Mouse (Mus musculus) limb, embryonic 14.5 days (tissue): Measurements from ENCODE around the gene Sacm1l. TPM values are rescaled to one million over a fixed set of nuclear protein-coding genes. Genes with fewer than 3 reads are reported as not detected.

Experiments used
- ATAC-seq: fragments of 200-750 bp; cut with Nextera tagmentation; 2 replicates; pipeline ENCODE4 v1.8.0; 2017; ENCODE audit warnings: low read depth, moderate number of reproducible peaks, moderate TSS enrichment; ENCODE audit not compliant: low FRiP score
- DNase-seq: peaks from one replicate; pipeline ENCODE4 v3.0.0-alpha.2; 2015; ENCODE audit warnings: low spot score
- H3K27ac ChIP-seq: fragments of 300-500 bp; sonication (generic); replicated peaks from 2 replicates; pipeline ENCODE4 v1.5.1; 2014; ENCODE audit warnings: low read depth, mild to moderate bottlenecking, low read length, moderate library complexity, mixed read lengths
- H3K27me3 ChIP-seq: fragments of 300-500 bp; sonication (generic); 2 replicates; pipeline ENCODE4 v1.6.1; 2014; ENCODE audit warnings: low read length, mixed read lengths; ENCODE audit not compliant: control insufficient read depth, insufficient read depth
- H3K36me3 ChIP-seq: fragments of 300-500 bp; sonication (generic); 2 replicates; pipeline ENCODE4 v1.6.1; 2014; ENCODE audit warnings: mild to moderate bottlenecking, low read length, moderate library complexity, mixed read lengths; ENCODE audit not compliant: control insufficient read depth, insufficient read depth
- H3K4me1 ChIP-seq: fragments of 300-500 bp; sonication (generic); 2 replicates; pipeline ENCODE4 v1.6.1; 2014; ENCODE audit warnings: antibody characterized with exemption, low read length, mixed read lengths; ENCODE audit not compliant: control insufficient read depth, insufficient read depth
- H3K4me2 ChIP-seq: fragments of 300-500 bp; sonication (generic); replicated peaks from 2 replicates; pipeline ENCODE4 v1.6.1; 2014; ENCODE audit warnings: low read depth, mild to moderate bottlenecking, low read length, moderate library complexity; ENCODE audit not compliant: severe bottlenecking
- H3K4me3 ChIP-seq: fragments of 300-500 bp; sonication (generic); replicated peaks from 2 replicates; pipeline ENCODE4 v1.5.1; 2014; ENCODE audit warnings: low read length
- H3K9ac ChIP-seq: fragments of 300-500 bp; sonication (generic); 2 replicates; pipeline ENCODE4 v1.6.1; 2014; ENCODE audit warnings: mild to moderate bottlenecking, low read depth, low read length, moderate library complexity; ENCODE audit not compliant: severe bottlenecking
- H3K9me3 ChIP-seq: fragments of 300-500 bp; sonication (generic); 2 replicates; pipeline ENCODE4 v1.6.1; 2016; ENCODE audit warnings: low read length; ENCODE audit not compliant: control insufficient read depth
- POLR2A ChIP-seq: fragments of 200-500 bp; IDR thresholded peaks from 2 replicates; pipeline ENCODE4 v1.8.0; 2012; ENCODE audit warnings: inconsistent platforms, mild to moderate bottlenecking, moderate library complexity, borderline replicate concordance; ENCODE audit not compliant: insufficient read depth, insufficient read length; ENCODE audit errors: extremely low read depth
- WGBS: fragments of 180-500 bp; shearing (Covaris S2); extraction: QIAGEN DNeasy Blood & Tissue Kit; methylation state at CpG from one replicate; pipeline ENCODE4 v1.1.7; 2014; 5-methylcytosine and 5-hydroxymethylcytosine counted together
- polyA plus RNA-seq, 2 experiments: library from polyadenylated mRNA; depleted of rRNA in 1 of 2; stranded (reverse) in 1 of 2; unstranded in 1 of 2; fragments of >200 nt; fragmentation: Nextera tagmentation in 1 of 2; extraction: Ambion mirVana in 1 of 2; gene quantifications; 2 replicates each; pipeline versions ENCODE4 v1.2.1 to v1.2.3; 2012 to 2014

The Sacm1l gene
- polyA plus RNA-seq, 2 experiments, result 25.2 to 50.2 TPM

- WGBS, result 80% methylated on average over 10 of the region's 10 CpGs
- H3K36me3 ChIP-seq, result peaks cover 48% of the 10 kb centered on the region
- no peaks in the 10 kb centered on the region for H3K4me1 ChIP-seq
- no peaks in the 10 kb centered on the region for H3K9me3 ChIP-seq
- DNase-seq, result no peak
- H3K9ac ChIP-seq, result no peak overlapping the region
- H3K4me3 ChIP-seq, result no peak overlapping the region
- no peaks in the 10 kb centered on the region for H3K27me3 ChIP-seq
- no peak overlapping the region for H3K27ac ChIP-seq
- TF ChIP-seq POLR2A, result no peak
- ATAC-seq, result no peak
- no peak overlapping the region for H3K4me2 ChIP-seq
Measured at GRCm38 (mm10) chr9:123577360-123578192, 48.0 kb downstream of the Sacm1l start.

GRCm38 (mm10) chr9:123589240-123589910, 59.8 kb downstream of the Sacm1l start:
- H3K9me3 ChIP-seq, result no peaks in the 10 kb centered on the region
- 92% methylated on average over 7 of the region's 7 CpGs for WGBS
- ATAC-seq (no peak), DNase-seq (no peak)
- H3K4me2 ChIP-seq, result no peak overlapping the region
- no peak for TF ChIP-seq POLR2A
- H3K4me3 ChIP-seq, result no peak overlapping the region
- no peak overlapping the region for H3K9ac ChIP-seq
- H3K36me3 ChIP-seq, result peaks cover 43% of the 10 kb centered on the region
- H3K4me1 ChIP-seq, result no peaks in the 10 kb centered on the region
- no peaks in the 10 kb centered on the region for H3K27me3 ChIP-seq
- H3K27ac ChIP-seq, result no peak overlapping the region

DNA sequence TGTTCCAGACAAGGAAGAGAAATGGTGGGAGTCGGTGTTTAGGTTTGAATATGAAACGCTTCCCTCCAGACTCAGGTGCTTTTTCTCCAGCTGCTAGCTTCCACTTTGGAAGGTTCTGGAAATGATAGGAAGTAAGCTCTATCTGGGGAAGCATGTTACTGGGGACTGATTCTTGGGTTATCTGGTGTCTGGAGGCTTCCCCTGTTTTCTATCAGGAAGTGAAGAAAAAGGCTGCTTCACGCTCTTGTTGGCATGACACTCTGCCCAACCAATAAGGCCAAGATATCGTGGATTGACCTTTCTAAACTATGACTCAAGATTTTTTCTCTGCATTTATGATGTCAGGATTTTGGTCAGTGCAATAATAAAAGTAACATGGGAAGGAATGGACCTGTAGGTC, 65.6 kb downstream of the Sacm1l start:
- TF ChIP-seq POLR2A, result no peak
- ATAC-seq (no peak), DNase-seq (no peak)
- 96% methylated on average over 4 of the region's 4 CpGs for WGBS
- Histone ChIP-seq H3K9me3 (no peaks in the 10 kb centered on the region), H3K9ac (no peak overlapping the region), H3K36me3 (peaks cover 20% of the 10 kb centered on the region), H3K27ac (no peak overlapping the region), H3K27me3 (no peaks in the 10 kb centered on the region), H3K4me3 (no peak overlapping the region), H3K4me2 (no peak overlapping the region), H3K4me1 (no peaks in the 10 kb centered on the region)

GRCm38 (mm10) chr9:123596910-123597309, 67.4 kb downstream of the Sacm1l start:
- H3K4me1 ChIP-seq, result no peaks in the 10 kb centered on the region
- H3K9me3 ChIP-seq, result no peaks in the 10 kb centered on the region
- no peaks in the 10 kb centered on the region for H3K27me3 ChIP-seq
- H3K27ac ChIP-seq, result no peak overlapping the region
- no peak for TF ChIP-seq POLR2A
- WGBS, result 91% methylated on average over 2 of the region's 2 CpGs
- no peak for ATAC-seq
- DNase-seq, result no peak
- no peak overlapping the region for H3K4me2 ChIP-seq
- H3K4me3 ChIP-seq, result no peak overlapping the region
- H3K9ac ChIP-seq, result no peak overlapping the region
- peaks cover 13% of the 10 kb centered on the region for H3K36me3 ChIP-seq

DNA sequence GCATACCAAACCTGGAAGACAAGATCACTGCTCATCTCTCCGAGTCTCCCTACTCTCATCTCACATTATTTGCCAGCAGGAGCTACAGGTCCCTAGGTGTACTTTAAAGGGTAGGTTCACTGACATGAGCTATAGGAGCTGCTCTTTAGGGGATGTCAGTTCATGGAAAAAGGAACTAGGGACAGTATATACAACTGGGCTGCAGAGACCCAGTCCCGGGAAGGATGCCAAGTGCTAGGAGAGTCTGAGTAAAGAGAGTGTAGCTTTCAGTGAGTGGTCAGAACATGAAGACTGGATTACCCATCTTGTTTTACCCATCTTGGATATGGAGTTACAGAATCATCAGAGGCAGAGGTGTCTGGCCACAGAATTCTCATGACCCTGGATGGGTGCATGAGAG, 67.8 kb downstream of the Sacm1l start:
- Histone ChIP-seq H3K4me3 (no peak overlapping the region), H3K4me2 (no peak overlapping the region), H3K27me3 (no peaks in the 10 kb centered on the region), H3K4me1 (no peaks in the 10 kb centered on the region), H3K27ac (no peak overlapping the region), H3K9ac (no peak overlapping the region), H3K36me3 (peaks cover 10% of the 10 kb centered on the region), H3K9me3 (no peaks in the 10 kb centered on the region)
- no peak for TF ChIP-seq POLR2A
- ATAC-seq (no peak), DNase-seq (no peak)
- 94% methylated on average over 2 of the region's 2 CpGs for WGBS
